Mouse (Mus musculus) heart, adult 9 months (tissue): Measurements from ENCODE around the gene Fam169b.
"Not testable (repeated sequence)": the region's sequence is repeated elsewhere in the genome, so short reads cannot be mapped to it uniquely, and the experiment has no call there.

Experiments
- DNase-seq, 2 experiments: peaks; one replicate each; pipeline ENCODE4 v3.0.0; 2022; ENCODE audit warnings: low spot score in 2 of 2

Fam169b gene

DNA sequence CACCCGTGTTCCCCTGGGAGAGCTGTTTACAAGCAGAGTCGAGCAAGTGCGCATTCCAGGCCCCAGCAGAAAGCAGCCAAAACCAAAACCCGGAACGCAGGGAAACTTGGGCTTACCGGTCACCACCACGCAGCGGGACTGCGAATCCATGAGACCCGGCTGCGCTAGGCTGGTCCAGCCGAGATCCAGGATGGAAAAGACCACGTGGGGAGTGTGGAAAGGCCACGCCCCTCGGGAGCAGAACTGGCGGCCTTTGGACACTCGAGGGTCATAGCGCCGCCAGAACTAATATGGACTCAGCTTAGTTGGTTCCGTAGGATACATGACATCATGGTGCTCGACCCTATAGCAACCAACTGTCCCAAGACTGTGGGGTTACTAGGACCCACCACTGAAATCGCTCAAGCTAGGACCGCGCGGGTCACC, 9.6 kb upstream of the Fam169b start, which contains the start of gene Pgpep1l:
TSS of gene Pgpep1l (minus strand) at position 206 of the 426 bp plus-strand sequence.
- peak; percentile 62 to 67 for DNase-seq

GRCm38 (mm10) chr7:68264531-68264930, 9.1 kb upstream of the Fam169b start:
- peak; percentile 24 to 38 for DNase-seq

- DNase-seq, result no peak
Observed at GRCm38 (mm10) chr7:68265391-68265790, 8.2 kb upstream of the Fam169b start.

GRCm38 (mm10) chr7:68266691-68267090, 6.9 kb upstream of the Fam169b start:
- peak; percentile 23 to 32 for DNase-seq

- DNase-seq, result no peak
Observed at GRCm38 (mm10) chr7:68270551-68270950, 3.1 kb upstream of the Fam169b start.

GRCm38 (mm10) chr7:68271816-68272215, 1.8 kb upstream of the Fam169b start:
- no peak for DNase-seq

DNA sequence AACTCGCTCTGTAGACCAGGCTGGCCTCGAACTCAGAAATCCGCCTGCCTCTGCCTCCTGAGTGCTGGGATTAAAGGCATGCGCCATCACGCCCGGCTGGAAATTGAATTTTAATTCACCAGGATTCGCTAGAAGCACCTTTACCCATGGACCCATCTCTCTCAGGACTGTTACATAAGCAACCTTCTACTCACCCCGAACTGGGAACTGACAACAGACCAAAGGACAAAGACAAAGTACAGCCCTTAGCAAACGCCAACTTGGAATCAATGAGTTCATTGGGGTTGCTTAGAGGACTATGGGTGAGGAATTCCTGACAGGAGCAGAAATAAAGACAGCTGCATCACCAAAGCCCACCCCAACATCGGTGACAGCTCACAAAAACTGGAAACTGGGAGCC, 1.0 kb upstream of the Fam169b start:
- DNase-seq, result no peak

GRCm38 (mm10) chr7:68274218-68274617, 579 bp downstream of the Fam169b start:
- DNase-seq, result no peak

DNA sequence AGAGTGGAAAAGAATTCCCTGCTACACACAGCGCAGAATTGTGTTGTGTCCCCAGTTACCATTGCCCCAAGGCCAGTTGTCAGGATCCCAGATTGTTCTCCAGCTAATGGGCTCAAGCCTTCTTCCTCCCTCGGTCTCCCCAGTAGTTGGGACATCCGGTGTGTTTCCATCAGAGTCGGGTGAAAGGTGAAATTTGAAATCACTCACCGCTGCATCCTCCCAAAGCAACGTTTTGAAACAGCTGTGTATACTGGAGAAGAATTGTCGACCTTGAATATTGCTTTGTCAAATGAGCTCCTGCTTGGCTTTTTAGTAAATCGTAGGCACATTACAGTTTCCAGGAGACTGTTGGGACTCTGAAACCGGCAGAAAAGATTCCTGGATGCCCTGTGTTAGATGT, 1.3 kb downstream of the Fam169b start:
- no peak for DNase-seq

DNA sequence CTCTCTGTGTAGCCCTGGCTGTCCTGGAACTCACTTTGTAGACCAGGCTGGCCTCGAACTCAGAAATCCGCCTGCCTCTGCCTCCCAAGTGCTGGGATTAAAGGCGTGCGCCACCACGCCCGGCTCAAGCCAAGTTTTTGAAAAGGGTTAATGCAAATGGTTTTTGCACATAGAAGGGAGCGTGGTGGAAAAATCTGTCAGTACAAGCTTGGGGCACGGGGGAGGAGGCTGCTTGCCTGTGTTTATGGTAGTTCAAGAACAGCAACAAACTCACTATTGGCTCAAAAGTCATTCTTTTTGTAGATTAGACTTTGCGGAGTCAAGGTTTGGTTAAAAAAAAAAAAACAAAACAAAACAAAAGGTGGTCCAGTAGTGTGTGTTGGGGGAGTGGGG, 1.8 kb downstream of the Fam169b start:
- not testable (repeated sequence) for DNase-seq

DNA sequence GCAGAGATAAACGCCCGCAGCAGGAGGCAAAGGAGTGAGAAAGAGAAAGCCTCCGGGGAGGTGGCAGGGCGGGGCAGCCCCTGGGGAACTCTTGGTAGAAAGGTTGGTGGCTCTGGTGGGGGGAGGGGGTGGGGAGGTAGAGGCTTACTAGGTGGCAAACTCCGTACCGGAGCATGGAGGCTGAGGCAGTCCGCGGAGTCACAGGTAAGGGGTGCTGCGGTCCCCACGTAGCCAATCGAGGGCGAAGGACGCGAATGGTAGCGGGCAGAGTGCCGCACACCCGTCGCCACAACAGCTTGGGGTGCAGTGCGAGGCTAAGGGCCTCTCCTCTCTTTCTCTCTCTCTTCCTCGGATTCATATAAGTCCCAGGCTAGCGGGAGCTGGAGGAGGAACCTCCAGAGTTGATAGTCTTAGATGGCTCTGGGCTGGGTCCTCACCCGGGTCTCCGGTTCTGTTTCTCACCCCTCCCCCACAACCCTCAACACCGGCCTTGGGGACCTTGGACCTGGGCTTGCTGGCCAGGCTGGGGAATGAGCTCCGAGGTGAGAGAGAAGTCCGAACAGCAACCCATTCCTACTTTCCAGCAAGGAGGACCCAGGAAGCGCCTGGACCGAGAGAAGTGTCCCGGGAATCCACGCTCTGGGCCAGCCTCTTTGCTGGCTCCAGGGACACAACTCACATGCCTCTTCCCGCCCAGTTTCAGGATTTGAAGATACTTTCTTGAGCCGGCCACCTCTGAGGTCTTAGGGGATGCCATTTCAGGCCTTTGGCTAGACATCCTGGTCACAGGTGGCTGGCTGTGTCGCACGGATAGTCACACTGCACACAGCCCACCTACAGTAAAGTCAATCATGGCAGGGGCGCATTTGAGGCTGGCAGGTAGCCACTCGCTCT, 2.4 kb downstream of the Fam169b start:
- no peak for DNase-seq

- no peak for DNase-seq
Observed at GRCm38 (mm10) chr7:68277054-68277896, 3.6 kb downstream of the Fam169b start.

DNA sequence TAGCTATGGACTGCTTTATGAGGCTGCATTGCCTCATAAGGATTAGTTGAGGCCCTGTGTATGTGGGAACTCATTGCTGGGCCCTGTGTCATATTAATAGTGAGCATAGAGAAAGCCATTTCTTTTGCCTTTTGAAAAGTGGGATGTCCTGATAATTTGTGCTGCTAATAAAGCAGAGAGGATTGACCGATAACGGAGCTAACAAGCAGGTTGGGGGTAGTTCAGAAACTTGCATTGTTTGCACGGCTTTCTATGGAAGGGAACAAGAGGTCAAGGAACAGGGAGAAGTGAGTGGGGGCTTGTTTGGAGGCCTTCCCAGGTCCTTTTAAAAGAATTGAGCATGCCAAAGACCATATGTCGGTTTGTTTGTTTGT, 4.2 kb downstream of the Fam169b start:
- no peak for DNase-seq

DNA sequence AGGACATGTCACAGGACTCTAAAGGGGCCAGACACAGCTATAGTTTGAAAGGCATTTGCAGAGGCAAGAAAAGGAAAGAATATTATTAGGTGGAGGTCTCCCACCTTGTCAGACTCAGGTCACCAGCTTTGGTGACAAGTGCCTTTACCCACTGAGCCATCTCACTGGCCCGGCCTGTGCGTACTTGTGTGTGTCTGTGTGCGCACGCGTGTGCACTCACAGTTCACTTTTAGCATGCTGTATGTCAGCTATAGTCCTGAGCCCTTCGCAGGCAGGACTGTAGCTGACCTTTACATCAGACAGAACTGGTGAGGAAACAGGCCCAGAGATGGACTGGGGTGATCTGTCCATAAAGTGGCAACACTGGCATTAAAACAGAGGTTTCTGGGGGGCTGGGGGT, 4.7 kb downstream of the Fam169b start:
- DNase-seq, result no peak

GRCm38 (mm10) chr7:68278908-68279307, 5.3 kb downstream of the Fam169b start:
- no peak for DNase-seq

DNA sequence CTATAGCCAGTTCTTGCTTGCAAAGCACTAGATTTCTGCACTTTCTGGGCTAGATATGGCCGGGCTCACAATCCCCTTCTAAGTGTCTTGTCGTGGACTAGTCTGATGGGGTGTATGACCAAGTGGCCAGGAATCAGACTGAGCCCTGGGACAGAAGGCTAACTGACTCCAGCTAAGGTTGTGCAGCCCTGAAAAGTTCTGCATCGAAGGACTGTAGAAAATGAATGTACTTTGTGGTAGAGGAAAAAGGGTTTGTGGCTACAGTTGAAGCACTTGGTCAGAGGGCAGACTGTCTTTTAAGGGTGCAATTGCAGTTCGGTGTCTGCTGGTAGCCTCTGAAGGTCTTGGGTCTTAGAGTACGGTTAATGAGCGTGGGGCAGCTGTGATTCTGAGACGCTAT, 5.8 kb downstream of the Fam169b start:
- DNase-seq, result no peak

- DNase-seq, result no peak
Observed at GRCm38 (mm10) chr7:68280352-68280869, 6.8 kb downstream of the Fam169b start.

GRCm38 (mm10) chr7:68281341-68281740, 7.7 kb downstream of the Fam169b start:
- DNase-seq, result no peak

DNA sequence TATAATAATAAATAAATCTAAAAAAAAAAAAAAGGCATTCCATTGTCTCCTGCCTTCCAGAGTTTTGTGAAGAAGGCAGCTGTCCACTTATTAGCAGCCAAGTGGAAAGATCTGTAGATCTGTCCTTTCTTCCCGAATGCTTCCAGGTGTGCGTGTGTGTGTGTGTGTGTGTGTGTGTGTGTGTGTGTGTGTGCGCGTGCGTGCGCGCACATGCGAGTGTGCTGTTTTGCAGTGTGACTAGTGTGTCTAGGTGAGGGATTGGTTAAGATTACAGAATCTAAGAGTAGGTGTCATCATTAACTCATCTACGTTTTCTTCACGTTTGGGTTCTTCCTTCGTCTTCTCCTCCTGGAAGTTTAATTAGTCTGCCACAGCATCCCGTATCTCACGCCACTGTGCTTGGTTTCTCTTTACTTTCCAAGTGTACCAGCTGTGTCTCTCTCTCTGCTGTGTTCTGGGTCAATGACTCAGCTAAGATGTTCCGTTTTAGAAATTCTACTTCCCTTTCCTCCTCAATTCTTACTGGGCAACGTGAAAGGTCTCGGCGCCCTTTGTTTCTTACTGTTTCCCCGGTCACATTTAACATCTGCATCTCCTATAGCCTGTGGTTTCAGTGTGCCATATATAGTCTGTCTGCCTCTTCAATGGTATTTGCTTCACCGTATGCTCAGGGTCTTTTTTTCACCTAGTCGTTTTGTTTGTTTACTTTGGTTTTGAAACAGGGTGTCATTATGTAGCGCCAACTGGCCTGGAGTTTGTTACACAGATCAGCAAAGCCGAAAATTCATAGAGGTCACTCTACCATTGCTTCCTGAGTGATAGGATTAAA, 8.9 kb downstream of the Fam169b start:
- no peak for DNase-seq

DNA sequence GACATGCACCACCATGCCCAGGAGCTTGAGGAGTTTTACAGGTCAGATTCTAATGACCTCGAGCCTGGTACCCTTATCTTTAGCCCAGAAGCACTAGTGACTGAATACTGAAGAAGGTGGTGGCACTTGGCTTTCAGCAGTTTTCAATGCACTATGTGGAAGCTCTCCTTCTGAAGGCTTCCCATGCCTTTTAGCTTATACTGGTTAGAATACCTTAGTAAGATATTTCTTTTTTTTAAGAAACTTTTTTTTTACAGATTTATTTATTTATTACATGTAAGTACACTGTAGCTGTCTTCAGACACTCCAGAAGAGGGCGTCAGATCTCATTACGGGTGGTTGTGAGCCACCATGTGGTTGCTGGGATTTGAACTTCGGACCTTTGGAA, 9.5 kb downstream of the Fam169b start:
- not testable (repeated sequence) for DNase-seq

- DNase-seq, result no peak
Observed at GRCm38 (mm10) chr7:68283776-68284175, 10.1 kb downstream of the Fam169b start.
